Mouse (Mus musculus) gastrocnemius, adult 18-20 months (tissue): ENCODE data around the gene Myo1e. TPM values are rescaled to one million over a fixed set of nuclear protein-coding genes. Genes with fewer than 3 reads are reported as not detected.
A peak's percentile ranks its signal among the peaks of the same experiment; 100 is the strongest.
"Not testable (repeated sequence)": the region's sequence is repeated elsewhere in the genome, so short reads cannot be mapped to it uniquely, and the experiment has no call there.

Source experiments
- DNase-seq: peaks from one replicate; pipeline ENCODE4 v3.0.0; 2021; ENCODE audit warnings: low spot score
- total RNA-seq, 2 experiments: library from RNA; stranded (reverse); gene quantifications; 2 replicates each; pipeline ENCODE4 v1.2.3; 2021

Gene Myo1e
- total RNA-seq, 2 experiments from 2014 or later: 6.8 to 8.7 TPM

DNA sequence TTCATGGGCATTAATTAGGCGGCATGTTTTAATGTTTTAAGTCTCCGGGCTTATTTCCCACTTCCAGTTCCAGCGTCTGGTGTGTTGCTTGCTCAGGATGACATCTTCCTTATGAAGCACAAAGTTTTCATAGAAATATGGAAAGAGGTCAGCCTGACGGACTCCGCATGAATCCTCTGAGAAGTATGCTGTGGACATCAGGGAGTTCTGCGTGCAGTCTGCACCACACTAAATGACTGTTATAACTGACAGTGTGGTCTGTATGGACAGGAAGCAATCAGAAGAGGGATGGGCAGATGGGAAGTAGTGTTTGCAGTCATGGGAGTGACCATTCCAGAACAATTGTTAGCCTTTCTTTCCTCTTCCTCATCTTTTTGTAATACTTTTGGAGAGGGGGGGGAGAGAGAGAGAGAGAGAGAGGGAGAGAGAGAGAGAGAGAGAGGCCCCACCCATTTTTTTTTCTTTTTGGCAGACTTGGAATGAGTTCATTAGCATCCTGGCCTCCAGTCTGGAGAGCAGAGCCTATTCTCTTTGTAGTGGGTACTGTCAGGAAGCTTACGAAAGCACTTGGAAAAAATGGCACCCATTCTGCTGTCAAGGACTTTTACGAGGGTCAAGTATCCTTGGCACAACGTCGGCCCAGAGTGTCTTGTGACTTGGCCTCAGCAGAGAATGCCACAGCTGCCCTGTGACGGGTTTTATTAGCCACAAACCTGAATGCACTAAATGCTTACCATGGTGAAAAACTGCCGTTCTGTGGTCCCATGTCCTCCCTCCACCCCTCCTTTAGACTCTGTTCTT, 42.9 kb downstream of the Myo1e start:
- peak; percentile 64 for DNase-seq

DNA sequence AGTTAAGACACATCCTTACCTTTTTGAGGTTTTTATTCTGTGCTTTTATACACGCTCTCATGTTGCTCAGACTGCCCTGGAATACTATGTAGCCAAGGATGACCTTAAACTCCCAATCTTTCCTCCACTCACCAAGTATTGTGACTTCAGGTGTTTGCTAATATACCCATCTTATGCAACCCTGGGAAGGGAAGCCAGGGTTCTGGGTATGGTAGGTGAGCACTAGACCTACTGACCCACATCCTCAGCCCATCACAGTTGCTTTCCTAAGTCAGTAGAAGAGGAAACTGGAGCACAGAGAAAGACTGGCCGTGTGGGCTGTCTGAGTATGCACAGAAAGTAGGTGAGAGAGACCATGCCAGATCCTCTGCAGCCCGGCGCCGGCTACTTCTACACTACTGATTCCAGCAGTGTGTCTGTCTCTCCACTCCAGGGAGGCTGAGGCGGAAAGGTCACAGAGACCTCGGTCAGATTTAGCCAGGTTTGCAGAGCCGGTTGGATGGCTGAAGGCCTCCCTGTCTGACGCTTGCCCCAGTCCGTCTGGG, 44.4 kb downstream of the Myo1e start:
- DNase-seq: no peak

DNA sequence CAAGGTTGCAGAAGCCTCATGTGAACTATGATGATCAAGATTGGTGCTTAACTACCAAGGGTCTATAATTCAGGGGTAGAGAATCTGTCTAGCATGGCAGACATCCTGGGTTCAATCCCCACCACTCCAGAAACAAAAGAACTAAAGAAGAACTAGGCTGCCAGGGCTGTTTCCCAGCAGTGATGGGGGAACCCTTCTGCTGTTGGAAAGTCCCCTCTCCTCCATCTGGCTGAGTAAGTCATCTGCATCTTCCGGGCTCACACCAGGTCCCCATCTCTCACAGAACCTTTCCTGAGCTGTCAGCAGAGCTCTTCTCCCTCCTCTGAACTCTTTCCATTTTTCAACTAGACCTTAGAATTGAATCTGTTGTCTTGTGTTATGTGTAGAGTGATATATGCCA, 45.9 kb downstream of the Myo1e start:
- DNase-seq: no peak

DNA sequence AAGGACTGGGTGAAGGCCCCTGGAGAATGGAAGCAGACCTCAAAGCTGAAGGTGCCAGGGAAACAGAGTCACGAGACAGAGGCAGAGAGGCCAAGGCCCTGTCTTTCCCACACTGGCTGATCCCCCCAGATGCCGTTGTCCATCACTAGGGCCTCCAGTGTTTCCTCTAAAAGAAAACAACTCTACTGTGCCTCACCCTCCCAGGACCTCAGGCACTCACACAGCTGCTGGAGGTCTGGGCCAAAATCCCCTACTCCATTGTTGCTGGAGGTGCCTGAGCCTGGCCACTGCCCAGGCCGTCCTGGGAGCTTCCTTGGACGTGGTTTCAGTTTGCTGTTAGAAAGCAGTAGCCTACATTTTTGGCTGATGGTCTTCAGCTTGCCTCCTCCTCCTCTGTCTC, 47.9 kb downstream of the Myo1e start:
- DNase-seq: no peak

DNA sequence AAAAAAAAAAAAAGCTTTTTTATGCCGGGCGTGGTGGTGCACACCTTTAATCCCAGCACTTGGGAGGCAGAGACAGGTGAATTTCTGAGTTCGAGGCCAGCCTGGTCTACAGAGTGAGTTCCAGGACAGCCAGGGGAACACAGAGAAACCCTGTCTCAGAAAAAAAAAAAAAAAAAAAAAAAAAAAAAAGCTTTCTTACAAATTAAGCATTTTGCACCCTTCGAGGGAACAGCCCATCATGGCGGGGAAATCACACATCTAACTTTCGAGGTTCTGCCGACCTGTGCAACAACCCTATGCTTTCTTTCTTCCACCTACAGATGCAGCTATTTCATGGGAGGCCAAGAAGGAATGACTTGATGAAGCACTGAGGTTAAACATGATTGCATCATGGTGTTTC, 48.9 kb downstream of the Myo1e start:
- not testable (repeated sequence) for DNase-seq

DNA sequence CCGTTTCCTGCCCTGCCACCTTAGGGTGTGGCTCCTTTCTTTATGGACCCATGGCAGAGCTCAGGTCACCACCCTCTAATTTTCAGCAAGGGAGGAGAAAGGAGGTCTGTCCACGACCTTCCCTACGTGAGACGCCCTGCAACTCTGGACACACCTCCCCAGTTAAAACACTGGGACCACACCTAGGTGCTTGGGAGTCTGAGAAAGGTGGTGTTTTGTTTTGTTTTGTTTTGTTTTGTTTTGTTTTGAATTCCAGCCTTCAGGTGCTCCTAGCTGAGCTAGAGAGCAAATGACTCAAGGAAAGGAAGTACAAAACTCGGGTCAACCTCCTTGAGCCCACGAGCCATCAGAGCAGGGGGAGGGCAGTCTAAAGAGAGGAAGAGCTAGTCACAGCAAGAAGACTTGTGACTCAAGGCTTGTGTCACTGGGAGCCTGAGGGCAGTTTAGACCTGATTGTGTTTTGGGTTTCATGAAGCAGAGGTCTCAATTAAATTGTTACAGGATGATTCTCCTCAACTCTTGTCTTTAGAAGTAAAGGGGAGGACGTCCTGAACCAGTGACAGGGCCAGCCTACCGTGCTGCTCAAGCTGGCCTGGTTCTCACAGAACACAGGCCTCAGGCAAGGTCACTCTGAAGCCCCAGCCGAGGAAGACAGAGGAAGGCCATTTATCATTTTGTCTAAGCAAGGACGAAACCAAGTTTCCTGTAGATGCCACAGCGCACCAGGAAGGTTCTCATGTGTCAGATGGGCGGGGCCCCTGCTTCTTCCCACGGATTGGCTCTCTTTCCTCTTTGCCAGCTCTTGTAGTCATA, 50.3 kb downstream of the Myo1e start:
- DNase-seq: no peak

DNA sequence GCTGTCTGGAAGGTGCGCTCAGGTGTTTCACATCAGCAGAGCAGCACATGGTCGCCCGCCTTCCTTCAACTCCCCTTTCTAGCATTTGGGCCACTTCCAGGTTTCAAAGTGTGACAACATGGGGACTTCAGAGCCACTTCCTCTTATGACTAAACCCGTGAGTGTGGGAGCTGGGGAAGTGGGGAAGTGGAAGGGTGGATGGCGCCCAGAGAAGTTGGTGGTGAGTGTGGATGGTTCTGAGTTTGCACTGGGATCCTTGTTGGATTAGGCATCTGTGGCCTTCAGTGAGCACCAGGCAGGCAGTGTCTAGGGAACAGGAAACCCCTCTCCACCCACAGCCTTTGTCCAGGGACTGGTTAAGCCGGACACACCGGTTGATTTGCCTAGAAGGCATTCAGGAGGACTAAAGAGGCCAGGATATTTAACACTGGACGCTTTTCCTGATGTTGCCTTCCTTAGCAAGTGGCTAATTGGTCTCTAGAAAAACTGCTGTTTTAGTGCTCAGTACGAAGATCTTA, 53.2 kb downstream of the Myo1e start:
- no peak for DNase-seq

DNA sequence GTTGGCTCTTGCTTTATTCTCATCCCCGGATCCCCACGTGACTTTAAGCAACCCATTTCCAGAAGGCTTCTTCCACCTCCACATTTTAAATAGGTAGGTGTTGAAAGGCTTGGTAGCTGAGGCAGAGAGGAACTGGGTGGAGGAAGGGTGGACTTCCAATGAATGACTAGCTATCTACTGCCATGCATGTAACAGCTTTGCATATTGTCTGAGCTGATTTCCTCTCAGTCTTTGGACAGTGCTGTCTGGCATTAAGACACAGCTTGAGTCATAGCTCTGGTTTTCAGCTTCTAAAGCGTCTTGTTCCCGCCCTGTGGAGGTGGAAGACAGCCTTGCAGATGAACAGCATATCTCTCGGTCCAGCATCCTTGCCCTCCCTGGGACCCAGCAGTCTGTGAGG, 54.5 kb downstream of the Myo1e start:
- no peak for DNase-seq

DNA sequence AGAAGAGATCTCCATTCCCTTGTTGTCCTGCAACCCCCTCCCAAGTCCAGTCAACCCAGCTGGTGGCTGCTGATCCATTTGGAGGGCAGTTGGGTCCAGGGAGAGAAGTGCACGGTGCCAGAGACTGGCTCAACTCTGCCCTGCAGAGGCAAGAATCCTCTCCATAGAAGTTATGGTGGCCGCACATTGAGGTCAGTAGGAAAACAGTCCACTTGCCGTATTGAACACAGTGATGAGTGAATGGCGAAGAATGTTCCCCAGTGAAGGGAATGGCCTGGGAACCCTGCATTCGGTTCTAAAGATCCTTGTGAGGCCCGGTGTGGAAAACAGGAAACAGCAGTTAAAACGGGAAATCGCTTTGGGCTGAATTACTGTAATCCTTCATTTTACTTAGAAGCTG, 56.0 kb downstream of the Myo1e start:
- DNase-seq: no peak

DNA sequence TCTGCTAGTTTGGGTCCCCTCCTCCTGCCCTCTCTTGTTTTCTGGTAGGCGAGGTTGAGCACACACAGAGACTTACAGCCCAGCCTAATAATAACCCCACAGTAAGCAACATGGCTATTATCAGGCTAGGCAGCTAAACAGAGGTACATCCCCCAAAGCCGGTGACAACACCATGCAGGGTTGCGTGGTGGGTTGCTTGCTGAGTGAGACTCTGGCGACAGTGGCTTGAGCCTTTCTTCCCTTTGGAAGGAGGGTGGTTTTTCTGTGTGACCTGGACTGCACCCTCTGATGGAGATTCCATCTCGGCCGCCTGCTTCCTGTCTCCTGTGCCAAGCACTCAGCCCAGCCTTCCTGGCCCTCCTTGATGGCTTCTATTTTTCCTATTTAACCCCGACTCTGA, 56.6 kb downstream of the Myo1e start:
- DNase-seq: peak; percentile 33

DNA sequence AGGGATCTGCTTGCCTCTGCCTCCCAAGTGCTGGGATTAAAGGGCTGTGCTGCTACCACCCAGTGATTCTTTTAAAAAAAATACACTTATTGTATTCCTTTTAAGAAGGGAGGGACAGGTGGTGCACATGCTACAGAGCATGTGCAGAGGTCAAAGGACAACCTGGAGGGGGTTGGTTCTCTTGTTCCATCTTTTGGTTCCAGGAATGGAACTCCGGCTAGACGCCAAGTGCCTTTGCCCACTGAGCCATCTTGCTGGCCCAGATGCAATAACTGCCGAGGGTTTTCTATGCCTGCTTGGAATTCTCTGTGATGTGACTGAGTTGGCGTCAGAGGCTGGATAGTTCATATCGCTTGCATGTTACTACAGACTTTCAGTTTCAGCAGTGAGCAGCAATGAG, 58.4 kb downstream of the Myo1e start:
- DNase-seq: no peak

DNA sequence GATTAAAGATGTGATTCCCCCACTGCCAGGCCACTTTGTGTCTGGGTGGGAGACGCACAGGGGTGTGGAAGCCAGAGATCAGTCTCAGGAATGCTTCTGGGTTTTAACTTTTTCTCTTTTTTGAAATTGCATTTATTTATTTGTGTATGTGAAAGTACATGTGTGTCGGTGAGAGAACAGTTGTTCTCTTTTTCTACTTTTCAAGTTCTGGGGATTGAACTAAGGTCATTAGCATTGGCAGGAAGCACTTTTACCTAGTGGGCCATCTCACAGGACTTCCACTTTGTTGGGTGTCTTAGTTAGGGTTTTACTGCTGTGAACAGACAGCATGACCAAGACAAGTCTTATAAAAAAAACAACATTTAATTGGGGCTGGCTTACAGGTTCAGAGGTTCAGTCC, 59.0 kb downstream of the Myo1e start:
- DNase-seq: no peak

DNA sequence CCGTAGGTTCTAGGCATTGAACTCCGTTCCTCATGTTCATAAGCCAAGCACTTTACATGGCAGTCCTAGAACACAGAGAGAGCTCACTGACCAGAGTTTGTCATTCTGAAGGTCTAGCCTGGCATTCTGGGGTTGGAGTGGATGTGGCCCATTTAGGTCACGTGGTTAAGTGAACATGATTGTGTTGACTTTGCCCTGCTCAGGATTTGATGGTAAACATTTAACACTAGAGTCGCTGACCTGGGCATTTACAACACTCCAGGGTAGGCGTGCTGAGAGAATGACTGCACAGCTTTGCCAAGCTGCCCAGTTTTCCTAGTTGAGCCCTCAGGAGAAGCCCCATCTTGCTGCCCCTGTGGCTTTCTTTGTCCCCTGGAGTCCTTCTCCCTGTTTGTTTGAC, 60.0 kb downstream of the Myo1e start:
- DNase-seq: no peak

DNA sequence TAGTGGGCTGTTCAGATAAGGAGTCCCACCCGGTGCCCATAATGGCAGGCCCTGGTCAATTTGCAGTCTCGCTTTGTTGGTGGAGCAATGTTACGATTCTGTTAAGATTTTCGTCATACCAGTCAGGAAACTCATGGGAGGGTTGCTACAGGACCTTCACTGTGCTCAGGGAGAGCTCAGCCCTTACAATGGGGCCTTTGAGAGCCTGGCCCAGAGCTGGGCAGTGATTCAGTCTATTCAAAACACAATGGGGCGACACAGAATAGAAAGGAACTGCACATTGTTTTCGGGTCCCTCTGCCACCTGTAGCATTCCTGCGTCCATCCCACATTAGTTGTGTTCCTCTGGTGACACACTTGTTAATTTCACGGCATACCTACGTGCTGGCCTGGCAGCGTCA, 62.2 kb downstream of the Myo1e start:
- DNase-seq: no peak

DNA sequence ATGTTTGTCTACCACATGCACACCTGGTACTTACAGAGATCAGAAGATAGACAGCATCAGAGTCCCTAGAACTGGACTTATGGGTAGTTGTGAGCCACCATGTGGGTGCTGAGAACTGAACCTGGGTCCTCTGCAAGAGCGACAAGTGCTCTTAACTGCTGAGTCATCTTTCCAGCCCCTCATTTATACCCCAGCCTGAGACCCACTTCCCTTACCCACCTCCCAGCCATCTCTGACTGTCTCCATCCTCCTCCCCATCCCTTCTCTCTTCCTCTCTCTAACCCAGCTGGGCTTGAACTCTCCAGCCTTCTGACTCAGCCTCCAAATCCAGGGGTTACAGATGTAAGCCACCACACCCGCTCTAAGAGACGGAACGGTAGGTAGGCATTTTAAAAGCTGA, 63.3 kb downstream of the Myo1e start:
- DNase-seq: no peak

DNA sequence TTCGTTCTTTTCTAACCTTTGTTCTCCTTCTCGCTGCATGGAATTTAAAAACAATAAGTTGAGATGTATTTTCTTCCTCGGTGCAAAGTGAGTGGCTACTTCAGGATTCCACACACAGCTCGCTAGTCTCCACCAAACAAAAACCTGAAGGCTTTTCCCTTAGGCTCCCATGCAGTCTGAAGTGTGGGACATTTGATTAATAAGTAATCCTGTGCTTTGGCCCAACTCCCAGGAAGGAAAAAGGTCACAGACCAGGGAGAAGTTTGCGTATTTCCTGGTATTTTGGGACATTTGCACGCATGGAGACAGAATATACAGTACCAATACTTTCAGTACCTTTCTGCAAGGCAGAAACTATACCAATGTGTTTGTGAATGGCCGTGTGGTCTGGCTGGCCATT, 64.0 kb downstream of the Myo1e start:
- no peak for DNase-seq

DNA sequence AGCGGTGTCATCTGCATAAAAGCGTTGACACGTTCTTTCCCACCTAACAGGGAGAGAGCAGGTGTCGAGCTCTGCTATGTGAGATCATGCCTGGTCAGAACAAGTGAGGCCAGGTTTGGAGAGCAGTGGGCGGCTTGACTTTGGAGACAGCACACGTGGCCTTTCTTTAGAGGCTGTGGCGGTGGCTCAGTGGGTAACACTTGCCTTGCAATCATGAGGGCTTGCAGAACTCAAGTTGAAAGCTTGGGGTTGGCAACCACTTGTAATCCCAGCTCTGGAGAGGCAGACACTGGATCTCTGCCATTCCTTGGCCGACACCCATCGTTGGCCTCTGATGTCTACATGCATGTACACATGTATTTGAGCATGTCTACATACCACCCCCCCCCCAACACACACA, 64.5 kb downstream of the Myo1e start:
- DNase-seq: no peak

DNA sequence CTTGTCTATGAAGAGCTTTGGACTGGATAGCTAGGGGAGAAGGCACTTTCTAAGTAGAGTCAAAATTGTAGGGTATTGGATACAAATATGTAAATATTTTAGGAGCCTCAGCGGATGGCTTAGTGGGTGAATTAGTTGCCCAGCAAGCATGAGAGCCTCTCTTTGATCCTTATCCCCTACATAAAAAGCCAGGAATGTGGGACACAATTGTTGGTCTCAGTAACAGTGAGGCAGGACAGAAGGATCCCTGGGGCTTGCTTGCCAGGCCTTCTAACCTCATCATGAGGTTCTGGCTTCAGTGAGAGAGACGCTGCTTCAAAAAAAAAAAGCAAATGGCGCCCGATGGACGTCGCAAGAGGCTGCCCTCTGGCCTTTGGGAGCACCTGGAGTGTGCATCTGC, 66.9 kb downstream of the Myo1e start:
- no peak for DNase-seq

DNA sequence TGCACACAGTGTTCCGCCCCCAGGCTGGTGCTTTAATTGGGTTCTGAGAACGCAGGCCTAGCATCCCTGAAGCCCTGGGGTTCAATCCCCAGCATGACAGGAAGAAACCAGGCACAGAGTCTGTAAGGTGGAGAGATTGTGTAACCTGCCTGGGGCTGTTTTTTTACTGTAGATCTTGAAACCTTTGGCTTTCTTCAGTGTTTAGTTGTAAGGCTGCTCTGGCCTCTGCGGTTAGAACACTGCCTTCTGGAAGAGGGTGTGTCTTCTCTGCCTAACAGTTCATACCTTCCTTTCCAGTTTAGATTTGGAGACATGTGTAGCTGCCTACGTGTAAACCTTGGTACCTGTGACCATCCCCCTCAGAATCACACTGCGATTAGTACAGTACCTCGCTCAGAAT, 67.3 kb downstream of the Myo1e start:
- no peak for DNase-seq

DNA sequence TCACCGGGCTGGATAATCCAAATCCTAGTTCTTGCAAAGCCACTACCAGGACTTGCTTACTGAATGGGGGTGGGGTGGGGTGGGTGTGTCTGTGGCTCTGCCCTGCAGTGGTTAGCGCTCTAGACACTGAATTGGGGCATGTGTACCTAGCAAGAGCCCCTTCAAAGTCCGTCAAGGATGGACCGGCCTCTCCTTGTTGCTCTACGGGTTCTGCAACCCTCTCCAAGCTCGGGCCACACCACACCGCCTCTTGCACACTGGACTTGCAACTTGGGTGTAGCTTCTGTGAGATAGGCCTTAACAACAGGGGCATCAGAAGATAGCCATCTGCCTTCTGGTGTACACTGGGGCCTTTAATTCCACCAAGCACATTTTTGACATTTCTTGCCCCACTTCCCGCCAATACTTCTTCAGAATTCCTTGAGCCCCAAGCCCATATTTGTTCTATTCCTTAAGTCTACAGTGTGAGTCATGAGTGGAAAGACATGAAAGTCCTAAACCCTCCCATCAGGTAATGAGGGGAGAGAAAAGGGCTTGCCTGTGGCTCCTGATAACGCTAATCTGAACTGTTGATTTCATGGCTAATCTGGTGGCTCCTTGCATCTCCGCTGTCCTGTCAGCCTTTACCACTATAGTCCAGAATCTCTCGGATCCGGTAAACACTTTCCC, 67.9 kb downstream of the Myo1e start:
- DNase-seq: no peak

DNA sequence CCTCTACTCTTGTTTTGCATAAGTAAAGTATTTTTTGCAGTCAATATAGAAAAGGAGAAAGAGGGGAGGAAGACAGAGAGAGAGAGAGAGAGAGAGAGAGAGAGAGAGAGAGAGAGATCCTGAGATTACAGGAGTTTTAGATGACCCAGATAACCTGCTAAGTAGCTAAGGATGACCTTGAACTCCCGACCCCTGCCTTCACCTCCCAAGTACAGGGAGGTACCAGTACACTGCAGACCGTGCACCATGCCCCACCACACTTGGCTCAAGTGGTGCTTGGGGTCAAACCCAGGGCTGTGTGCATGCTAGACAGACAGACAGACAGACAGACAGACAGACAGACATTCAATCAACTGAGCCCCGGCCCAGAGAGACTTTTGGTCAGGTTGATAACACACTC, 69.9 kb downstream of the Myo1e start:
- DNase-seq: no peak

DNA sequence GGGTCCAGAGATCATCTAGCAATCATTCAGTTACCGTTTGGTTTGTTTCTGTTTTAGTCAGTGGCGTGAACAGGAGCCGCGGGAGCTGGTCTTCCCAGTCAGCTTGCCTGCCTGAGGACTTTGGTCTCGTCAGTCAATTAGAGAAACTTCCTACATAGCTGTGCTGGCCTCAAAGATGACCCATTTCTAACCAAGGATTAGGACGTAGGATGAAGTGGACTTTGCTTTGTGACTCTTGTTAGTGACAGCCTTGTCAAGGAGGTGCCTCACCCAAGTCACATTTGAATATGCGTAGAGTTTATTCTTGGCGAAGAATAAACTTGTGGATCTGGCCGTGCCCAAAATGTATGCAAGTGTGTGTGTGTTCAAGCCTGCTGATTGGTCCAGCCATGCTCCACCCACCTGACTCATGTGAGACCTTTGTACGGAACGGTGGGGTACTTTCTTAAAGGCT, 70.4 kb downstream of the Myo1e start:
- no peak for DNase-seq
